Mouse (Mus musculus) CD8-positive naive resting alpha-beta T cell, adult 57 days (primary cell): ENCODE data around the gene Ccno. TPM values are rescaled to one million over a fixed set of nuclear protein-coding genes. Genes with fewer than 3 reads are reported as not detected.

ENCODE experiments used
- total RNA-seq: library from RNA; stranded (reverse); gene quantifications from one replicate; pipeline ENCODE4 v1.2.4, GENCODE M21; 2023

Gene Ccno
- total RNA-seq = 1.5 TPM

GRCm38 (mm10) chr13:112987532-112987943, at the start of gene Ccno:
Gene Ccno (plus strand): TSS chr13:112987802.

GRCm38 (mm10) chr13:112993531-112994152, 6.0 kb downstream of the Ccno start, which contains the start of gene Mcidas:
Gene Mcidas (plus strand): TSS chr13:112993845.

GRCm38 (mm10) chr13:113034950-113035421, 47.4 kb downstream of the Ccno start, which contains the start of gene Cdc20b:
Gene Cdc20b (plus strand): TSS chr13:113035111.

Other genes with a start within 250 kb of the Ccno start
- gene Plpp1, start 187.0 kb upstream of the Ccno start, total RNA-seq = not detected
- 52.3 TPM for gene Mtrex, start 60.4 kb upstream of the Ccno start, total RNA-seq
- gene Dhx29, start 60.3 kb upstream of the Ccno start, total RNA-seq = 16.0 TPM
- gene Mcidas, start 6.0 kb downstream of the Ccno start, total RNA-seq = not detected
- not detected for gene Cdc20b, start 47.3 kb downstream of the Ccno start, total RNA-seq
- gene Gpx8, start 58.6 kb downstream of the Ccno start, total RNA-seq = not detected
- 92.1 TPM for gene Gzma, start 113.2 kb downstream of the Ccno start, total RNA-seq
- not detected for gene Esm1, start 221.9 kb downstream of the Ccno start, total RNA-seq
- not detected for gene Gzmk, start 238.1 kb downstream of the Ccno start, total RNA-seq